20 mouse cellular contexts compared by ENCODE assay signal in the genomic region with DNA sequence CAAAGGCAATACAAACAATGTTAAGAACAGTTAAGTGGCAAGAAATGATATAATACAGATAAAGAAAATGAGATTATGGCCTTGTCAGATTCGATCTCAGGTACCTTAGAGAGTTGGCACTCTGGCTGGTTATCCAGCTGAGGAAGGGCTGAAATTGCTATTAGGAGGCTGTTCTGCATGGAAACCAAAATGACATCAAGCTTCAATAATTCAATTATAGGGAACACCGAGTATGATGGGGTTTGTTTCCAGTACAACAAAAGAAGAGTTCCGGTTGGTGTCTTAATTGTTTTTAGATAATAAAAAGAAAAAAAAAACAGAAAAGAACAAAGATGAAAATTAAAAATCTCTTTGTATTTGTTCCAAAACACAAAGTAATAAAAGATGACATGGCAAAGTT.
DNase-seq lines count a peak whose midpoint lies in the region; ATAC-seq and TF ChIP-seq lines count a peak whose summit lies in the region.
"Had no signal": no experiment of that assay in that cellular context is flagged by ENCODE, and none has a peak within 500 bp of the region (broad histone marks: within the 10 kb centered on the region; RNA-seq: fewer than 3 reads in every experiment).

No protein-coding gene starts in this region.

- no peak overlapping the region for H3K4me2 ChIP-seq in hindbrain, postnatal 0 days (ENCODE audit: low read depth, low read length)

- no peaks in the 10 kb centered on the region for H3K27me3 ChIP-seq in hindbrain, postnatal 0 days (ENCODE audit: insufficient read depth, low read length)
- H3K27me3 ChIP-seq: CH12.LX, Patski had no signal

- no peaks in the 10 kb centered on the region for H3K36me3 ChIP-seq in hindbrain, postnatal 0 days (ENCODE audit: insufficient read depth, low read length)
- H3K36me3 ChIP-seq: G1E had no signal

- no peak overlapping the region for H3K27ac ChIP-seq in hindbrain, postnatal 0 days

- no peak overlapping the region for H3K9ac ChIP-seq in hindbrain, postnatal 0 days (replicated peaks; ENCODE audit: low read length)

- no peak for ATAC-seq in hindbrain, postnatal 0 days
- ATAC-seq: activated CD4-positive, CD25-positive, alpha-beta regulatory T cell, adult 4 months; Patski had no signal

- TF ChIP-seq CTCF in hindbrain, postnatal 0 days (IDR thresholded peaks at IDR 0.05; ENCODE audit: low read depth) = no peak

- DNase-seq in MN1 (ENCODE audit: low spot score) = peak; percentile 40
- DNase-seq in retina, embryonic 14.5 days (ENCODE audit: low spot score) = peak; percentile 64
- DNase-seq in retina, postnatal 1 day = peak; percentile 58
- DNase-seq in layer of hippocampus, postnatal 36 days = no peak
- DNase-seq in cerebellum, adult 9-11 months = no peak
- DNase-seq in hindbrain, postnatal 0 days (ENCODE audit: low spot score) = no peak
- DNase-seq: adrenal gland, adult 2 months; adrenal gland, adult 8-10 months; adrenal gland, postnatal 10 days; adrenal gland, postnatal 14 days; adrenal gland, postnatal 25 days; adrenal gland, postnatal 36 days; cerebellum, adult 11 months; cerebellum, adult 11-12 months; cerebellum, adult 18-20 months; cerebellum, adult 2 months had no signal

- no peaks in the 10 kb centered on the region for H3K9me3 ChIP-seq in hindbrain, postnatal 0 days (ENCODE audit: low read length)

- H3K4me3 ChIP-seq in hindbrain, postnatal 0 days (ENCODE audit: low read length) = no peak overlapping the region

- 56% methylated on average over 3 of the region's 3 CpGs for WGBS in hindbrain, postnatal 0 days

- peaks cover 7% of the 10 kb centered on the region; the same call in 1 of the 2 replicates for H3K4me1 ChIP-seq in hindbrain, postnatal 0 days (ENCODE audit: insufficient read depth, low read length)

Comparison
In these comparisons a context has a peak if more than half of its experiments do, and no peak if none do; other contexts are left out.
1. DNase-seq: peak in MN1 (single experiment), retina, embryonic 14.5 days (single experiment) and retina, postnatal 1 day (single experiment); none in layer of hippocampus, postnatal 36 days (0 of 2), cerebellum, adult 9-11 months (single experiment) and hindbrain, postnatal 0 days (single experiment).